Comparison of ENCODE assay signal across 15 mouse cellular contexts in the genomic region with DNA sequence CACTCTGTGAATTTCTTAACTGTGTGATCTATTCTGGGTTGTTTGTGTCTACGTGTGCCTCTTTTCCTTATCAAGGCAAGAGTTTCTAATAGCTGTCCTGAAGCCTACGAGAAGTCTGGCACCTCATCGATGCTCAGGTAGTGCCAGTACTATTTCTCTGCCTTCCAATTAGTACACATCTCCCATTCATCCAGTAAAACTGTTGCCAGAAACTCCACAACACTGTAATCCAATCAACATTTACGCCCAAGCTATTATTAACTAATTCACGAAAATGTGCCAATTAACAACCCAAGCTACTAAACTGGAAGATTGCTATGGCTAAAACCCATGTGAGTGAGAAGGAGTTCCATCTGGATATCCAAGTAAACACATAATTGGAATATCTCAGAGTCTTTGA.
DNase-seq lines count a peak whose midpoint lies in the region; ATAC-seq and TF ChIP-seq lines count a peak whose summit lies in the region.
"Had no signal": no experiment of that assay in that cellular context is flagged by ENCODE, and none has a peak within 500 bp of the region (broad histone marks: within the 10 kb centered on the region; RNA-seq: fewer than 3 reads in every experiment).

No protein-coding gene starts in this region.

- H3K4me2 ChIP-seq in forebrain, embryonic 14.5 days (ENCODE audit: low read length) = no peak overlapping the region
- no peak overlapping the region for H3K4me2 ChIP-seq in forebrain, embryonic 11.5 days (ENCODE audit: low read depth, low read length, severe bottlenecking)
- no peak overlapping the region for H3K4me2 ChIP-seq in forebrain, embryonic 16.5 days (ENCODE audit: low read length)
- H3K4me2 ChIP-seq in forebrain, embryonic 12.5 days = no peak overlapping the region
- H3K4me2 ChIP-seq: embryonic facial prominence, embryonic 12.5 days had no signal

- H3K27ac ChIP-seq in forebrain, embryonic 14.5 days (ENCODE audit: low read depth, low read length) = no peak overlapping the region
- H3K27ac ChIP-seq in forebrain, embryonic 11.5 days (ENCODE audit: low read depth, low read length) = no peak overlapping the region
- no peak overlapping the region for H3K27ac ChIP-seq in forebrain, embryonic 16.5 days (ENCODE audit: low read length)
- H3K27ac ChIP-seq in forebrain, embryonic 12.5 days = no peak overlapping the region
- no peak overlapping the region for H3K27ac ChIP-seq in kidney, adult 2 months (ENCODE audit: insufficient read depth, low read depth, low read length)
- H3K27ac ChIP-seq: embryonic facial prominence, embryonic 10.5 days; embryonic facial prominence, embryonic 12.5 days had no signal

- no peaks in the 10 kb centered on the region for H3K9me3 ChIP-seq in forebrain, embryonic 14.5 days (replicated peaks; ENCODE audit: control insufficient read depth, low read length)
- no peaks in the 10 kb centered on the region for H3K9me3 ChIP-seq in forebrain, embryonic 11.5 days (ENCODE audit: control insufficient read depth, low read length)
- H3K9me3 ChIP-seq in forebrain, embryonic 16.5 days (ENCODE audit: control insufficient read depth, low read length) = no peaks in the 10 kb centered on the region
- no peaks in the 10 kb centered on the region for H3K9me3 ChIP-seq in forebrain, embryonic 12.5 days
- H3K9me3 ChIP-seq: embryonic facial prominence, embryonic 10.5 days; embryonic facial prominence, embryonic 12.5 days had no signal

- DNase-seq in forebrain, embryonic 14.5 days (ENCODE audit: low spot score) = peak; percentile 71
- DNase-seq in forebrain, embryonic 11.5 days (ENCODE audit: low spot score) = no peak
- DNase-seq in kidney, adult 2 months = no peak
- DNase-seq: adrenal gland, adult 2 months; adrenal gland, postnatal 10 days; adrenal gland, postnatal 25 days; cerebellum, adult 11-12 months; cerebellum, adult 2 months; cerebellum, adult 9-10 months; cerebellum, postnatal 10 days; cerebellum, postnatal 25 days had no signal

- H3K27me3 ChIP-seq in forebrain, embryonic 14.5 days (replicated peaks; ENCODE audit: control insufficient read depth, insufficient read depth, low read length) = no peaks in the 10 kb centered on the region
- H3K27me3 ChIP-seq in forebrain, embryonic 11.5 days (ENCODE audit: control insufficient read depth, insufficient read depth, low read length) = no peaks in the 10 kb centered on the region
- no peaks in the 10 kb centered on the region for H3K27me3 ChIP-seq in forebrain, embryonic 16.5 days (replicated peaks; ENCODE audit: control insufficient read depth, insufficient read depth, low read length)
- no peaks in the 10 kb centered on the region for H3K27me3 ChIP-seq in forebrain, embryonic 12.5 days
- no peaks in the 10 kb centered on the region for H3K27me3 ChIP-seq in kidney, adult 2 months (replicated peaks; ENCODE audit: control insufficient read depth, insufficient read depth, low read length)
- H3K27me3 ChIP-seq: embryonic facial prominence, embryonic 12.5 days had no signal

- no peak overlapping the region for H3K4me3 ChIP-seq in forebrain, embryonic 14.5 days (ENCODE audit: low read depth, low read length)
- no peak overlapping the region for H3K4me3 ChIP-seq in forebrain, embryonic 11.5 days (ENCODE audit: low read depth, low read length)
- no peak overlapping the region for H3K4me3 ChIP-seq in forebrain, embryonic 16.5 days (replicated peaks; ENCODE audit: low read length)
- no peak overlapping the region for H3K4me3 ChIP-seq in forebrain, embryonic 12.5 days (replicated peaks)
- H3K4me3 ChIP-seq in kidney, adult 2 months (ENCODE audit: insufficient read depth, low read depth, low read length) = no peak overlapping the region
- H3K4me3 ChIP-seq: embryonic facial prominence, embryonic 10.5 days; embryonic facial prominence, embryonic 12.5 days had no signal

- H3K36me3 ChIP-seq in forebrain, embryonic 14.5 days (ENCODE audit: control insufficient read depth, insufficient read depth, low read length) = no peaks in the 10 kb centered on the region
- H3K36me3 ChIP-seq in forebrain, embryonic 11.5 days (ENCODE audit: control insufficient read depth, insufficient read depth, low read length) = no peaks in the 10 kb centered on the region
- no peaks in the 10 kb centered on the region for H3K36me3 ChIP-seq in forebrain, embryonic 16.5 days (ENCODE audit: control insufficient read depth, insufficient read depth)
- no peaks in the 10 kb centered on the region for H3K36me3 ChIP-seq in forebrain, embryonic 12.5 days (replicated peaks)
- H3K36me3 ChIP-seq in kidney, adult 2 months (ENCODE audit: control insufficient read depth, insufficient read depth, low read length) = no peaks in the 10 kb centered on the region
- H3K36me3 ChIP-seq: embryonic facial prominence, embryonic 10.5 days; embryonic facial prominence, embryonic 12.5 days had no signal

- WGBS in forebrain, embryonic 14.5 days = 38% methylated on average over 5 of the region's 5 CpGs
- WGBS in forebrain, embryonic 11.5 days = 86% methylated on average over 5 of the region's 5 CpGs
- 39% methylated on average over 5 of the region's 5 CpGs for WGBS in forebrain, embryonic 16.5 days
- WGBS in forebrain, embryonic 12.5 days = 81% methylated on average over 5 of the region's 5 CpGs
- WGBS in kidney, adult 2 months = 81% methylated on average over 5 of the region's 5 CpGs

- no peak overlapping the region for H3K9ac ChIP-seq in forebrain, embryonic 14.5 days (ENCODE audit: low read length)
- no peak overlapping the region for H3K9ac ChIP-seq in forebrain, embryonic 11.5 days (ENCODE audit: low read length)
- H3K9ac ChIP-seq in forebrain, embryonic 16.5 days (replicated peaks; ENCODE audit: low read depth, low read length) = no peak overlapping the region
- no peak overlapping the region for H3K9ac ChIP-seq in forebrain, embryonic 12.5 days
- H3K9ac ChIP-seq: embryonic facial prominence, embryonic 12.5 days had no signal

- ATAC-seq in forebrain, embryonic 14.5 days = peak; percentile 69; the same call in 1 of the 2 replicates
- ATAC-seq in forebrain, embryonic 11.5 days (replicated peaks; ENCODE audit: low FRiP score) = no peak
- ATAC-seq in forebrain, embryonic 16.5 days = peak; percentile 84
- no peak for ATAC-seq in forebrain, embryonic 12.5 days (ENCODE audit: low FRiP score)

- no peak for TF ChIP-seq CTCF in kidney, adult 2 months (conservative IDR thresholded peaks at IDR 0.05; ENCODE audit: insufficient read depth, insufficient read length, low read depth, low read length)

- H3K4me1 ChIP-seq in forebrain, embryonic 14.5 days (ENCODE audit: control insufficient read depth, insufficient read depth, low read length) = no peaks in the 10 kb centered on the region
- no peaks in the 10 kb centered on the region for H3K4me1 ChIP-seq in forebrain, embryonic 11.5 days (replicated peaks; ENCODE audit: control insufficient read depth, insufficient read depth, low read length)
- H3K4me1 ChIP-seq in forebrain, embryonic 16.5 days (replicated peaks; ENCODE audit: control insufficient read depth, insufficient read depth, low read length) = peaks cover 2% of the 10 kb centered on the region; the same call in 1 of the 2 replicates
- H3K4me1 ChIP-seq in forebrain, embryonic 12.5 days = no peaks in the 10 kb centered on the region
- H3K4me1 ChIP-seq in kidney, adult 2 months (ENCODE audit: control insufficient read depth, insufficient read depth, low read length) = no peaks in the 10 kb centered on the region
- H3K4me1 ChIP-seq: embryonic facial prominence, embryonic 10.5 days; embryonic facial prominence, embryonic 12.5 days had no signal

- TF ChIP-seq POLR2A in kidney, adult 2 months (IDR thresholded peaks at IDR 0.05; ENCODE audit: low read depth, low read length) = no peak

Comparison
In these comparisons a context has a peak if more than half of its experiments do, and no peak if none do; other contexts are left out.
1. ATAC-seq: peak in forebrain, embryonic 14.5 days (single experiment) and forebrain, embryonic 16.5 days (single experiment); none in forebrain, embryonic 11.5 days (single experiment) and forebrain, embryonic 12.5 days (single experiment).